Mouse (Mus musculus): Measurements from ENCODE around the gene Nodal. TPM values are rescaled to one million over a fixed set of nuclear protein-coding genes. Genes with fewer than 3 reads are reported as not detected.

The Nodal gene
- polyA plus RNA-seq, 1 experiment from 2014 or later = 0.08 TPM

DNA sequence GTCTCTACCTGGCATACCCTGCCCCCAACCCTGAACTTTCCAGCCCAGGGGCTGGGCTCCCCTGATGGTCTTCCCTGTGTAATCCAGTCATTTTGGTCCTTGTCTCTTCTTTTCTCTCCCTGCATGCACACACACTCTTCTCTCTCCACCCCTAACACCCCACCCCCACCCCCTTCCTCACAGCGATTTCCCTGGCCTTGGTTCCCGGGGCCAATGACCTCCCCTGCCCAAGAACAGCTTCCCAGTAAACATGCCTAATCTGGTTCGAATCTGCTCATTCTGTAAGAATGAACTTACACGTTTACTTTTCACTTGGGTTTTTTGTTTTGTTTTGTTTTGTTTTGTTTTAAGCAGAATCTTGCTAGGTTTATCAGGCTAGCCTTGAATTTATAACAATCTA, 8.0 kb upstream of the Nodal start:
- ATAC-seq (ENCODE audit: insufficient read depth) (no peak), DNase-seq (no peak)
- Histone ChIP-seq H3K27ac (ENCODE audit: low read depth) (no peak overlapping the region), H3K27me3 (ENCODE audit: insufficient read depth, low read length) (no peaks in the 10 kb centered on the region), H3K9ac (no peak overlapping the region), H3K4me2 (no peak overlapping the region), H3K9me3 (ENCODE audit: low read depth, low read length) (no peaks in the 10 kb centered on the region), H3K4me1 (ENCODE audit: insufficient read depth) (no peaks in the 10 kb centered on the region), H3K4me3 (ENCODE audit: low read depth, low read length) (no peak overlapping the region), H3K36me3 (ENCODE audit: insufficient read depth) (no peaks in the 10 kb centered on the region)
- WGBS = 2% methylated on average over 4 of the region's 4 CpGs
- TF ChIP-seq CTCF (IDR thresholded peaks at IDR 0.05; ENCODE audit: low read depth) = no peak

DNA sequence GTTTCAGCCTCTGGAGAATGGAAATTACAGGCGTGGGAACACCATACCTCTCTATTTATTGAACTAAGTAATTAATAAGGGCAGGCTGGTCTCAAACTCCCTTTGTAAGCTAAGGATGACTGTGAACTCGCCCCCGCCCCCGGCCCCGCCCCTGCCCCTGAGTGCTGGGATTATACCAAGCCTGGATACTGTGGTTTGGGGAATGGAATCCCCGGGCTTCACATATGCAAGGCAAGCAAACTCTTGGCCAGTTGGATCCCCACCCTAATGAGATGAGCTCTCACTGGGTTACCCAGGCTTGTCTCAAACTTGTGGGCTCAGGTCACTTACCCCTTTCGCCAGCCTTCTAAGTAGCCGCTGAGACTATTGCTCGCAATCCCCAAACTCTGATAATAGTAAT, 7.6 kb upstream of the Nodal start:
- Histone ChIP-seq H3K27ac (ENCODE audit: low read depth) (no peak overlapping the region), H3K36me3 (ENCODE audit: insufficient read depth) (no peaks in the 10 kb centered on the region), H3K4me2 (no peak overlapping the region), H3K4me1 (ENCODE audit: insufficient read depth) (no peaks in the 10 kb centered on the region), H3K9ac (no peak overlapping the region), H3K27me3 (ENCODE audit: insufficient read depth, low read length) (no peaks in the 10 kb centered on the region), H3K4me3 (ENCODE audit: low read depth, low read length) (no peak overlapping the region), H3K9me3 (ENCODE audit: low read depth, low read length) (no peaks in the 10 kb centered on the region)
- DNase-seq (no peak), ATAC-seq (ENCODE audit: insufficient read depth) (no peak)
- 28% methylated on average over 9 of the region's 9 CpGs for WGBS
- no peak for TF ChIP-seq CTCF (IDR thresholded peaks at IDR 0.05; ENCODE audit: low read depth)

- H3K4me2 ChIP-seq = no peak overlapping the region
Measured at GRCm38 (mm10) chr10:61412910-61413625, 4.7 kb upstream of the Nodal start.

GRCm38 (mm10) chr10:61415240-61415639, 2.5 kb upstream of the Nodal start:
- Histone ChIP-seq H3K9ac (no peak overlapping the region), H3K36me3 (ENCODE audit: insufficient read depth) (no peaks in the 10 kb centered on the region), H3K4me3 (ENCODE audit: low read depth, low read length) (no peak overlapping the region), H3K27me3 (ENCODE audit: insufficient read depth, low read length) (peaks cover 41% of the 10 kb centered on the region), H3K4me1 (ENCODE audit: insufficient read depth) (no peaks in the 10 kb centered on the region), H3K27ac (ENCODE audit: low read depth) (no peak overlapping the region), H3K4me2 (no peak overlapping the region), H3K9me3 (ENCODE audit: low read depth, low read length) (no peaks in the 10 kb centered on the region)
- WGBS = 61% methylated on average over 3 of the region's 3 CpGs
- DNase-seq (no peak), ATAC-seq (ENCODE audit: insufficient read depth) (no peak)
- TF ChIP-seq CTCF (IDR thresholded peaks at IDR 0.05; ENCODE audit: low read depth) = no peak

More at GRCm38 (mm10) chr10:61412910-61413625, 4.7 kb upstream of the Nodal start:
- H3K27ac ChIP-seq (ENCODE audit: low read depth) = no peak overlapping the region
- no peaks in the 10 kb centered on the region for H3K9me3 ChIP-seq (ENCODE audit: low read depth, low read length)
- ATAC-seq (ENCODE audit: insufficient read depth) (peak; percentile 44; the same call in 1 of the 2 replicates), DNase-seq (no peak)
- H3K27me3 ChIP-seq (ENCODE audit: insufficient read depth, low read length) = peaks cover 19% of the 10 kb centered on the region
- TF ChIP-seq CTCF (IDR thresholded peaks at IDR 0.05; ENCODE audit: low read depth) = no peak
- H3K9ac ChIP-seq = no peak overlapping the region
- 14% methylated on average over 21 of the region's 21 CpGs for WGBS
- H3K4me3 ChIP-seq (ENCODE audit: low read depth, low read length) = no peak overlapping the region
- H3K4me1 ChIP-seq (ENCODE audit: insufficient read depth) = no peaks in the 10 kb centered on the region
- H3K36me3 ChIP-seq (ENCODE audit: insufficient read depth) = no peaks in the 10 kb centered on the region

- H3K36me3 ChIP-seq (ENCODE audit: insufficient read depth) = no peaks in the 10 kb centered on the region
- H3K27me3 ChIP-seq (ENCODE audit: insufficient read depth, low read length) = peaks cover 46% of the 10 kb centered on the region
- H3K27ac ChIP-seq (ENCODE audit: low read depth) = no peak overlapping the region
- H3K9me3 ChIP-seq (ENCODE audit: low read depth, low read length) = no peaks in the 10 kb centered on the region
- no peak for DNase-seq
- ATAC-seq (ENCODE audit: insufficient read depth) = no peak
- H3K4me3 ChIP-seq (ENCODE audit: low read depth, low read length) = no peak overlapping the region
- WGBS = 19% methylated on average over 8 of the region's 8 CpGs
- TF ChIP-seq CTCF (IDR thresholded peaks at IDR 0.05; ENCODE audit: low read depth) = no peak
- H3K9ac ChIP-seq = no peak overlapping the region
- H3K4me1 ChIP-seq (ENCODE audit: insufficient read depth) = no peaks in the 10 kb centered on the region
- H3K4me2 ChIP-seq = no peak overlapping the region
Measured at GRCm38 (mm10) chr10:61415890-61416289, 1.9 kb upstream of the Nodal start.

DNA sequence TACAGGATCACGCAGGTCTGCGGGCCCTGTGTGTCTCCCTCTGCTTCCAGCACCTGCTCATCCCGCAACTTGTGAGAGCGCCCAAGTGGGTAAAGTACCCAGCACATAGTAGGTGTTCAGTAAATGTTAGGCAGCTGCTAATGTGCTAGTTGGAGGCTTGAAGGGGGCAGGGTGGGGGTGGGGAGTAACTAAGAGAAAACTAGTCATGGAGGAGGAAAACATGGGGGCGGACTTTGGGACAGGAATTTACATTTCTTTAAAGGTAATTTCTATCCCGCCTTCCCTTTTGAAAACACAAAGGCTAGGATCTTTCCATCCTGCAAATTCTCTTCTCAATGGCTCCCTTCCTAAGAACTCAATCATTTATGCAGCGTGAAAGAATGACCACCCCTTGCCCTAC, 1.2 kb upstream of the Nodal start:
- H3K36me3 ChIP-seq (ENCODE audit: insufficient read depth) = no peaks in the 10 kb centered on the region
- H3K27me3 ChIP-seq (ENCODE audit: insufficient read depth, low read length) = peaks cover 46% of the 10 kb centered on the region
- ATAC-seq (ENCODE audit: insufficient read depth) = no peak
- no peak overlapping the region for H3K27ac ChIP-seq (ENCODE audit: low read depth)
- WGBS = 38% methylated on average over 7 of the region's 7 CpGs
- H3K4me1 ChIP-seq (ENCODE audit: insufficient read depth) = no peaks in the 10 kb centered on the region
- H3K9me3 ChIP-seq (ENCODE audit: low read depth, low read length) = no peaks in the 10 kb centered on the region
- H3K4me3 ChIP-seq (ENCODE audit: low read depth, low read length) = no peak overlapping the region
- no peak for DNase-seq
- no peak overlapping the region for H3K9ac ChIP-seq
- TF ChIP-seq CTCF (IDR thresholded peaks at IDR 0.05; ENCODE audit: low read depth) = no peak
- no peak overlapping the region for H3K4me2 ChIP-seq

GRCm38 (mm10) chr10:61417046-61417445, 726 bp upstream of the Nodal start:
- TF ChIP-seq CTCF (IDR thresholded peaks at IDR 0.05; ENCODE audit: low read depth) = no peak
- H3K27me3 ChIP-seq (ENCODE audit: insufficient read depth, low read length) = peaks cover 46% of the 10 kb centered on the region
- H3K4me1 ChIP-seq (ENCODE audit: insufficient read depth) = no peaks in the 10 kb centered on the region
- H3K9me3 ChIP-seq (ENCODE audit: low read depth, low read length) = no peaks in the 10 kb centered on the region
- no peak overlapping the region for H3K9ac ChIP-seq
- H3K4me2 ChIP-seq = no peak overlapping the region
- H3K4me3 ChIP-seq (ENCODE audit: low read depth, low read length) = no peak overlapping the region
- ATAC-seq (ENCODE audit: insufficient read depth) = no peak
- no peak for DNase-seq
- no peaks in the 10 kb centered on the region for H3K36me3 ChIP-seq (ENCODE audit: insufficient read depth)
- H3K27ac ChIP-seq (ENCODE audit: low read depth) = no peak overlapping the region
- 46% methylated on average over 2 of the region's 2 CpGs for WGBS

Measured in lung, embryonic 14.5 days (tissue).